Mouse (Mus musculus) ES-E14 (cell line): ENCODE measurements around the gene 1700030K09Rik. TPM values are rescaled to one million over a fixed set of nuclear protein-coding genes. Genes with fewer than 3 reads are reported as not detected.

Source experiments
- DNase-seq: peaks from one replicate; pipeline ENCODE4 v3.0.0-alpha.2; 2013; ENCODE audit warnings: low read depth, low spot score
- H3K27ac ChIP-seq: 2 replicates; pipeline ENCODE4 v1.5.1; 2012; ENCODE audit warnings: low read depth, mild to moderate bottlenecking, low read length, moderate library complexity, mixed read lengths; ENCODE audit not compliant: poor library complexity, insufficient read depth, severe bottlenecking
- H3K36me3 ChIP-seq: 2 replicates; pipeline ENCODE4 v1.6.1; 2012; ENCODE audit warnings: mild to moderate bottlenecking, low read length, moderate library complexity, mixed read lengths; ENCODE audit not compliant: control insufficient read depth, poor library complexity, insufficient read depth, severe bottlenecking
- H3K4me1 ChIP-seq, 2 experiments: fragments of 150-350 bp in 1 of 2; sonication (generic) in 1 of 2; 2 replicates each; pipeline ENCODE4 v1.6.1; 2012; ENCODE audit warnings: low read length in 2 of 2, mild to moderate bottlenecking in 1 of 2, mixed read lengths in 1 of 2; ENCODE audit not compliant: control insufficient read depth in 2 of 2, insufficient read depth in 2 of 2, poor library complexity in 1 of 2
- H3K4me3 ChIP-seq, 2 experiments: fragments of 150-350 bp in 1 of 2; sonication (generic) in 1 of 2; 2 replicates each; pipeline ENCODE4 v1.5.1; 2012; ENCODE audit warnings: low read length in 2 of 2, low read depth in 1 of 2, mild to moderate bottlenecking in 1 of 2, mixed read lengths in 1 of 2; ENCODE audit not compliant: insufficient read depth in 1 of 2, poor library complexity in 1 of 2, severe bottlenecking in 1 of 2
- H3K9ac ChIP-seq: 2 replicates; pipeline ENCODE4 v1.6.1; 2012; ENCODE audit warnings: low read depth, mild to moderate bottlenecking, low read length, mixed read lengths; ENCODE audit not compliant: poor library complexity, insufficient read depth, severe bottlenecking
- H3K9me3 ChIP-seq: fragments of 150-350 bp; sonication (generic); 2 replicates; pipeline ENCODE4 v1.6.1; 2012; ENCODE audit warnings: low read depth, mild to moderate bottlenecking, low read length; ENCODE audit not compliant: control insufficient read depth, insufficient read depth
- CHD2 ChIP-seq: IDR thresholded peaks from 2 replicates; pipeline ENCODE4 v1.6.1; 2014; ENCODE audit warnings: mild to moderate bottlenecking, low read depth, low read length, inconsistent platforms
- HCFC1 ChIP-seq: IDR thresholded peaks from 2 replicates; pipeline ENCODE4 v1.6.1; 2012; ENCODE audit warnings: low read length, inconsistent platforms, borderline replicate concordance; ENCODE audit not compliant: insufficient read depth
- MAFK ChIP-seq: IDR thresholded peaks from 2 replicates; pipeline ENCODE4 v1.6.1; 2014; ENCODE audit warnings: mild to moderate bottlenecking, low read depth, low read length, inconsistent platforms; ENCODE audit not compliant: insufficient read depth
- ZC3H11A ChIP-seq: IDR thresholded peaks from 2 replicates; pipeline ENCODE4 v1.6.1; 2012; ENCODE audit warnings: low read depth, mild to moderate bottlenecking, inconsistent platforms, low read length, borderline replicate concordance
- ZNF384 ChIP-seq: IDR thresholded peaks from 2 replicates; pipeline ENCODE4 v1.6.1; 2012; ENCODE audit warnings: low read depth, low read length, inconsistent platforms
- in situ Hi-C, 2 experiments: fragments of 600-800 bp; cut with MboI; formaldehyde crosslinking; loops; one replicate each; pipeline ENCODE4 v1.15.1; 2025; ENCODE audit warnings: low sequenced_read_pairs in 2 of 2, inconsistent platforms in 1 of 2; ENCODE audit not compliant: unreplicated experiment in 2 of 2
- total RNA-seq: library from RNA; depleted of rRNA; stranded (reverse); fragments of 300-350 nt; gene quantifications from 2 replicates; pipeline ENCODE4 v1.2.3, GENCODE M21; 2012

The 1700030K09Rik gene
- total RNA-seq, 1 experiment, result 9.0 TPM

DNA sequence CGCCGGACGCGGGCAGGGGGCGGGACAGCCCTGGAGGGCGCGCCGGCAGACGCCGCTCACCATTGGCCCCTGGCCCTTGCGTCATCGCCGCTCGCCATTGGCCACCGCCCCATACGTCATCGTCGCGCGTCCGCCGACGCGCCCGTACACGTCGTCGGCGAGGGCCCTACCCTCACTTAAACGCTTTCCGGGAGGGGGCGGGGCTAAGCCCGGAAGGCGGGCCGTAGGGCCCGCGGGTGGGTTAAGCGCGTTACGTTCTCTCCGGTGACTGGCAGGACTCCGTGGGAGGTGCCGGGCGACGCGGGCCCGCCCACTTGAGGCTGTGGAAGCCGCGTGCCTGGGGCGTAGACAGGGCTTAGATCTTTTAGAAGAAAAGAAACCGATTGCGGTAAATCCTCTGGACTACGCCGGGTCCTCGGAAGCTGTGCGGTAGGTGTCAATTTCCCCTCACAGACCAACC is 49.0 kb downstream of the 1700030K09Rik start:
- peak overlapping the region; percentile 85 to 99 for H3K4me3 ChIP-seq
- peaks cover 0 to 13% of the 10 kb centered on the region in 2 experiments; a peak in 2 of 4 replicates for H3K4me1 ChIP-seq
- in situ Hi-C loops, result no loop called here
- peaks cover 36% of the 10 kb centered on the region for H3K36me3 ChIP-seq
- no peaks in the 10 kb centered on the region for H3K9me3 ChIP-seq
- H3K27ac ChIP-seq, result peak overlapping the region; percentile 35; the same call in 1 of the 2 replicates
- 0 out of 2 replicates have a peak, but pooled peaks have one; percentile 30 for TF ChIP-seq CHD2
- no peak for TF ChIP-seq MAFK
- TF ChIP-seq HCFC1, result peak; percentile 86
- peak; percentile 97 for DNase-seq
- H3K9ac ChIP-seq, result peak overlapping the region; percentile 98

- peaks cover 31% of the 10 kb centered on the region for H3K36me3 ChIP-seq
- peak overlapping the region; percentile 75 to 85 for H3K4me3 ChIP-seq
- H3K4me1 ChIP-seq, result peaks cover 0 to 13% of the 10 kb centered on the region in 2 experiments; a peak in 2 of 4 replicates
- H3K27ac ChIP-seq, result no peak overlapping the region
- in situ Hi-C loops, result no loop called here
- peak overlapping the region; percentile 75 for H3K9ac ChIP-seq
- no peaks in the 10 kb centered on the region for H3K9me3 ChIP-seq
- no peak for TF ChIP-seq MAFK
- no peak for TF ChIP-seq HCFC1
- no peak for TF ChIP-seq CHD2
- TF ChIP-seq ZNF384, result no peak
- TF ChIP-seq ZC3H11A, result no peak
- DNase-seq, result no peak
Observed at GRCm38 (mm10) chr8:72493381-72493780, 49.7 kb downstream of the 1700030K09Rik start.

- Histone ChIP-seq H3K4me1 (peaks cover 0 to 13% of the 10 kb centered on the region in 2 experiments; a peak in 2 of 4 replicates), H3K9ac (no peak overlapping the region), H3K9me3 (no peaks in the 10 kb centered on the region), H3K27ac (no peak overlapping the region), H3K36me3 (peaks cover 26% of the 10 kb centered on the region), H3K4me3 (no peak overlapping the region)
- in situ Hi-C loops, result no loop called here
- TF ChIP-seq ZC3H11A, result no peak
- TF ChIP-seq HCFC1, result no peak
- no peak for TF ChIP-seq ZNF384
- no peak for TF ChIP-seq CHD2
- no peak for TF ChIP-seq MAFK
- no peak for DNase-seq
Observed at GRCm38 (mm10) chr8:72495411-72496111, 51.9 kb downstream of the 1700030K09Rik start.

DNA sequence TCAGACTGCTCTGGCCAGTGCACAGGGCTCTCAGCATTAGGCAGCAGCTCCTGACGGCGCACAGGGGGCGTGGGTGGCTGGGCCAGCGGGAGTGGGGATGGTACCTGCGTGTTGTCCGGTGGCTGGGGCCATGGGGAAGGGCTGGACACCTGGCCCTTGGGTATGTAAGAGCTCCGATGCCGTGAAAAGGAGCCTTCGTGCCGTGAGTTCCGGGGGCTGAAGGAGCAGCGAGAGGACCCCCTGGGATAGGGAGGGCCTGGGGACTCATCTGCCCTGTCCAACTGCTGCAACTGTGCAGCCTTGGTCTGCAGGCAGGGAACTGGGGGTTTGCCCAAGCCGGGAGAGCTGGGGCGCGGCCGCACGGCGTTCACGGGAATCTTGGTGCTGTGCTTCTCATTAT is 52.5 kb downstream of the 1700030K09Rik start:
- Histone ChIP-seq H3K4me1 (peaks cover 0 to 15% of the 10 kb centered on the region in 2 experiments; a peak in 2 of 4 replicates), H3K27ac (no peak overlapping the region), H3K9me3 (no peaks in the 10 kb centered on the region), H3K36me3 (peaks cover 26% of the 10 kb centered on the region), H3K9ac (no peak overlapping the region), H3K4me3 (no peak overlapping the region)
- DNase-seq, result no peak
- in situ Hi-C loops, result no loop called here
- TF ChIP-seq HCFC1 (no peak), MAFK (no peak), CHD2 (no peak), ZC3H11A (no peak), ZNF384 (no peak)

- H3K4me1 ChIP-seq, result peaks cover 6 to 12% of the 10 kb centered on the region in 2 experiments; a peak in 3 of 4 replicates
- no peak for TF ChIP-seq HCFC1
- no peak for TF ChIP-seq MAFK
- TF ChIP-seq ZNF384, result no peak
Observed at GRCm38 (mm10) chr8:72497911-72498310, 54.2 kb downstream of the 1700030K09Rik start.

More at GRCm38 (mm10) chr8:72497911-72498310, 54.2 kb downstream of the 1700030K09Rik start:
- peaks cover 26% of the 10 kb centered on the region for H3K36me3 ChIP-seq
- no peak for DNase-seq
- H3K9ac ChIP-seq, result no peak overlapping the region
- no peaks in the 10 kb centered on the region for H3K9me3 ChIP-seq
- H3K4me3 ChIP-seq, result no peak overlapping the region
- no peak overlapping the region for H3K27ac ChIP-seq
- in situ Hi-C loops, result no loop called here
